21 mouse cellular contexts compared by ENCODE assay signal in genomic region chr6:124822049-124822448, GRCm38 (mm10). TPM values are rescaled to one million over a fixed set of nuclear protein-coding genes. Genes with fewer than 3 reads are reported as not detected.
"Had no signal": no experiment of that assay in that cellular context is flagged by ENCODE, and none has a peak within 500 bp of the region (broad histone marks: within the 10 kb centered on the region; RNA-seq: fewer than 3 reads in every experiment).

No protein-coding gene starts in this region.

- H3K4me2 ChIP-seq: liver, embryonic 13.5 days; midbrain, embryonic 13.5 days; neural tube, embryonic 13.5 days; stomach, embryonic 15.5 days had no signal

- ATAC-seq: midbrain, embryonic 13.5 days; midbrain, embryonic 16.5 days had no signal

- H3K4me1 ChIP-seq: midbrain, embryonic 13.5 days; neural tube, embryonic 13.5 days; stomach, embryonic 15.5 days had no signal

- H3K27ac ChIP-seq: left cerebral cortex, adult 2 months; liver, embryonic 13.5 days; midbrain, embryonic 13.5 days; neural tube, embryonic 13.5 days; stomach, embryonic 15.5 days had no signal

- H3K27me3 ChIP-seq: liver, embryonic 13.5 days; midbrain, embryonic 13.5 days; neural tube, embryonic 13.5 days; stomach, embryonic 15.5 days had no signal

- DNase-seq: kidney, postnatal 10 days; kidney, postnatal 36 days; layer of hippocampus, postnatal 36 days; liver, embryonic 13.5 days; lung, adult 2 months; lung, postnatal 14 days; lung, postnatal 4 days; retina, postnatal 1 day; right cerebral cortex, postnatal 25 days; spleen, adult 18-20 months; thymus, postnatal 25 days had no signal

- H3K9me3 ChIP-seq: liver, embryonic 13.5 days; midbrain, embryonic 13.5 days; neural tube, embryonic 13.5 days; stomach, embryonic 15.5 days had no signal

- H3K9ac ChIP-seq: liver, embryonic 13.5 days; midbrain, embryonic 13.5 days; stomach, embryonic 15.5 days had no signal

- H3K4me3 ChIP-seq: left cerebral cortex, adult 2 months; liver, embryonic 13.5 days; midbrain, embryonic 13.5 days; myocyte; neural tube, embryonic 13.5 days; stomach, embryonic 15.5 days had no signal

RNA-seq across cellular contexts. Expression of gene Cdca3, which starts 7.3 kb away (rescaled TPM):
- total RNA-seq: monocyte, adult 5-6 weeks had no signal

RNA-seq across cellular contexts. Expression of gene Gnb3, which starts 18.0 kb away (rescaled TPM):
- total RNA-seq: left cerebral cortex, adult 2 months; liver, adult 2 months; megakaryocyte progenitor cell, adult 5-6 weeks; megakaryocyte-erythroid progenitor cell, adult 5-6 weeks; monocyte, adult 5-6 weeks had no signal
- polyA plus RNA-seq: liver, adult 2 months had no signal
